13 mouse cellular contexts compared by ENCODE assay signal in genomic region chr17:12669363-12669679, GRCm38 (mm10). TPM values are rescaled to one million over a fixed set of nuclear protein-coding genes. Genes with fewer than 3 reads are reported as not detected.
DNase-seq lines count a peak whose midpoint lies in the region; ATAC-seq and TF ChIP-seq lines count a peak whose summit lies in the region.
"Had no signal": no experiment of that assay in that cellular context is flagged by ENCODE, and none has a peak within 500 bp of the region (broad histone marks: within the 10 kb centered on the region; RNA-seq: fewer than 3 reads in every experiment).

No protein-coding gene starts in this region.

- peaks cover 19 to 22% of the 10 kb centered on the region in 2 experiments for H3K4me1 ChIP-seq in heart, embryonic 14.5 days (ENCODE audit: control insufficient read depth in 2 of 2, insufficient read depth in 2 of 2, low read length in 2 of 2)
- peaks cover 15% of the 10 kb centered on the region; the same call in 1 of the 2 replicates for H3K4me1 ChIP-seq in kidney, postnatal 0 days (replicated peaks; ENCODE audit: insufficient read depth, low read length)
- H3K4me1 ChIP-seq in liver, embryonic 16.5 days (ENCODE audit: control insufficient read depth, low read depth, low read length), result peaks cover 16% of the 10 kb centered on the region

- H3K4me2 ChIP-seq in heart, embryonic 14.5 days (ENCODE audit: low read length), result peak overlapping the region; percentile 8; the same call in 1 of the 2 replicates
- no peak overlapping the region for H3K4me2 ChIP-seq in kidney, postnatal 0 days (ENCODE audit: low read length)
- H3K4me2 ChIP-seq in liver, embryonic 16.5 days (ENCODE audit: low read depth, low read length), result no peak overlapping the region

- H3K27me3 ChIP-seq in heart, embryonic 14.5 days (ENCODE audit: control insufficient read depth, insufficient read depth, low read length), result no peaks in the 10 kb centered on the region
- no peaks in the 10 kb centered on the region for H3K27me3 ChIP-seq in kidney, postnatal 0 days (ENCODE audit: insufficient read depth, low read length)
- H3K27me3 ChIP-seq in liver, embryonic 16.5 days (ENCODE audit: control insufficient read depth, insufficient read depth, low read depth, low read length), result no peaks in the 10 kb centered on the region

- no peak for TF ChIP-seq CTCF in kidney, postnatal 0 days (IDR thresholded peaks at IDR 0.05; ENCODE audit: low read depth)

- H3K9ac ChIP-seq in heart, embryonic 14.5 days (ENCODE audit: low read length), result no peak overlapping the region; the same call in 1 of the 2 replicates
- H3K9ac ChIP-seq in kidney, postnatal 0 days (ENCODE audit: low read depth, low read length), result no peak overlapping the region
- no peak overlapping the region for H3K9ac ChIP-seq in liver, embryonic 16.5 days (ENCODE audit: low read depth, low read length)

- peak overlapping the region; percentile 26 to 75 for H3K27ac ChIP-seq in heart, embryonic 14.5 days (replicated peaks in 1 of 2; ENCODE audit: control insufficient read depth in 1 of 2, insufficient read depth in 1 of 2, low read depth in 2 of 2, low read length in 2 of 2)
- peak overlapping the region; percentile 60 for H3K27ac ChIP-seq in kidney, postnatal 0 days
- H3K27ac ChIP-seq in liver, embryonic 16.5 days (ENCODE audit: low read length), result peak overlapping the region; percentile 21; the same call in 1 of the 2 replicates
- H3K27ac ChIP-seq: heart, adult 2 months had no signal

- H3K36me3 ChIP-seq in heart, embryonic 14.5 days (ENCODE audit: control insufficient read depth, insufficient read depth, low read length), result no peaks in the 10 kb centered on the region
- H3K36me3 ChIP-seq in kidney, postnatal 0 days (ENCODE audit: insufficient read depth, low read length), result no peaks in the 10 kb centered on the region
- no peaks in the 10 kb centered on the region for H3K36me3 ChIP-seq in liver, embryonic 16.5 days (ENCODE audit: control insufficient read depth, insufficient read depth)

- H3K9me3 ChIP-seq in heart, embryonic 14.5 days (ENCODE audit: control insufficient read depth, low read length), result no peaks in the 10 kb centered on the region
- H3K9me3 ChIP-seq in kidney, postnatal 0 days (replicated peaks; ENCODE audit: low read length), result no peaks in the 10 kb centered on the region
- no peaks in the 10 kb centered on the region for H3K9me3 ChIP-seq in liver, embryonic 16.5 days (replicated peaks; ENCODE audit: control insufficient read depth, low read length)

- H3K4me3 ChIP-seq in heart, embryonic 14.5 days (ENCODE audit: control insufficient read depth in 1 of 2, insufficient read depth in 1 of 2, low read depth in 1 of 2, low read length in 2 of 2), result no peak overlapping the region
- no peak overlapping the region for H3K4me3 ChIP-seq in kidney, postnatal 0 days (replicated peaks; ENCODE audit: low read depth, low read length)
- H3K4me3 ChIP-seq in liver, embryonic 16.5 days (ENCODE audit: low read depth, low read length), result no peak overlapping the region
- H3K4me3 ChIP-seq: erythroblast, embryonic 14.5 days; heart, adult 2 months had no signal

- ATAC-seq in heart, embryonic 14.5 days (ENCODE audit: insufficient number of reproducible peaks, insufficient read depth, low FRiP score, low read depth), result peak; percentile 71; the same call in 1 of the 2 replicates
- no peak for ATAC-seq in kidney, postnatal 0 days (replicated peaks; ENCODE audit: low FRiP score, low read depth)
- ATAC-seq in liver, embryonic 16.5 days (ENCODE audit: low read depth), result peak; percentile 70
- ATAC-seq in frontal cortex, adult (ENCODE audit: low TSS enrichment), result no peak
- ATAC-seq: activated CD4-positive, CD25-positive, alpha-beta regulatory T cell, adult 4 months had no signal

- peak; percentile 54 for DNase-seq in kidney, adult 11 months
- DNase-seq in kidney, adult 18-20 months, result no peak
- DNase-seq in kidney, postnatal 0 days (ENCODE audit: low spot score), result peak; percentile 13
- no peak for DNase-seq in spleen, postnatal 14 days (ENCODE audit: low spot score in 2 of 2)
- no peak for DNase-seq in thymus, postnatal 10 days (ENCODE audit: low spot score in 2 of 2)
- DNase-seq: cerebellum, adult 8-10 months; right cerebral cortex, postnatal 25 days had no signal

RNA-seq across cellular contexts. Expression of gene Slc22a1, which starts 6.3 kb away (rescaled TPM):
- 28.7 and 42.4 TPM in 2 replicates for polyA plus RNA-seq in heart, embryonic 14.5 days (2014; fragmentation: Nextera tagmentation; extraction: Ambion mirVana)
- 57.4 and 70.3 TPM in 2 replicates for polyA plus RNA-seq in kidney, postnatal 0 days (2015; fragmentation: Nextera tagmentation; extraction: Ambion mirVana)
- polyA plus RNA-seq in liver, embryonic 16.5 days (2015; fragmentation: Nextera tagmentation; extraction: Ambion mirVana), result not detected in 2 replicates
- polyA plus RNA-seq: erythroblast, embryonic 14.5 days had no signal

Comparison
In these comparisons a context has a peak if more than half of its experiments do, and no peak if none do; other contexts are left out.
1. DNase-seq: peak in kidney, adult 11 months (single experiment) and kidney, postnatal 0 days (single experiment); none in kidney, adult 18-20 months (single experiment), spleen, postnatal 14 days (0 of 2) and thymus, postnatal 10 days (0 of 2).
2. ATAC-seq: peak in heart, embryonic 14.5 days (single experiment) and liver, embryonic 16.5 days (single experiment); none in kidney, postnatal 0 days (single experiment) and frontal cortex, adult (single experiment).
3. RNA of gene Slc22a1, which starts 6.3 kb away (polyA plus RNA-seq): 57.4 to 70.3 TPM in kidney, postnatal 0 days and 28.7 to 42.4 TPM in heart, embryonic 14.5 days; not detected in liver, embryonic 16.5 days; every median in the first group is over 10 times any median in the second.
4. Peak in every context shown above with its lines, with median percentiles within 50 percentile points of each other: H3K27ac ChIP-seq.